Mouse (Mus musculus): ENCODE results near the gene 5330417C22Rik.

5330417C22Rik gene

GRCm38 (mm10) chr3:108413634-108414360 is 122.5 kb downstream of the 5330417C22Rik start:
- no peak for DNase-seq (ENCODE audit: low read depth, low spot score)

DNA sequence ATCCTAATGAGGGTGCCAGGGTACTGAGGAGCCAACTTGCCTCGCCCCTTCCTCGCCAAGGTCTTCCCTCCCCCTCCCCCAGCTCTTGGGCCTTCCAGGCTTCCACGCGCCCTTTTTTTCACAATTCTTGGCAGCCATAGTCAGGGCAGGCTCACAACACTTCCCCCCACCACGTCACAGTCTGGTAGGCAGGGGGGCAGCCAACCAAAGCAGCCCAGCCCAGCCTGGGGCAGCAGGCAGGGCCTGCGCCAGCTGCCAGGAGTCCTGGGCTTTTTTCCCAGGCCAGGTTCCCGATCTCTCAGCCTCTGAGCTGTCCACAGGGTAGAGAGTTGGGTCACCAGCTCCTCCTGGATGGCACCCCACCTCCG is 124.6 kb downstream of the 5330417C22Rik start:
- DNase-seq (ENCODE audit: low read depth, low spot score), result no peak

DNA sequence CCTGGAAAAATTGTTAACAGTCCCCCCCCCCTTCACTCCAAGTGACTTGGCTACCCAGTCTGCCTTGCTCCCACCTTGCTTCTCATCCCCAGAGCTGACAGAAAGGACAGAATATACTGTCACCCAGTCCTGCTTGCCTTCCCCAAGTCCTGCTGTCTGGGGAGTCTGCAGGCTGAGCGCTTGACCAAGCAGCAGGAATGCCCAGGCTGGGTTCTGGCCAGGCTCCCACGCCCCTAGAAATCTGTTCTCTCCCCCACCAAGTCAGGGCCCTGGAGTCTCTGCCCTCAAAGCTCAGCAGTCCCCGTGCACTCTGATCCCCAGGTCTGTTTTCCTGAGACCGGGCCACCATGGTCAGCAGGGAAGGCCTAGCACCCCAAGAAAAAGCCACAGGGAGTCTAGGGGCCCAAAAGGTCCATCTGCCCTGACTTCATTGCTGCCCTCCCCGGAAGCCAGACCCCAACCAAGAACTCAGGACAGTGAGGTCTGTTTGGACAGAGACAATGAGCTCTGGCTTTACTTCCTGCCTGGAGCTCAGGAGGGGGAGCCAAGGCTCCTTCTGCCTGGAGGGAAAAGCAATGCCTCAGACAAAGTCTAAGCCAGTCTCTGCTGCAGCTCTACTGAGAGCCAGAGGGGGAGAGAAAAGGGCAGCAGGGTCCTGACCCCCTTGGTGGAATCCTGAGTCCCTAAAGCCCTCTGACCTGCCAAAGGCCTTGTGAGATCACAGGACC is 125.1 kb downstream of the 5330417C22Rik start:
- no peak for DNase-seq (ENCODE audit: low read depth, low spot score)

- no peak for DNase-seq (ENCODE audit: low read depth, low spot score)
These were observed 126.0 kb downstream of the 5330417C22Rik start for GRCm38 (mm10) chr3:108410359-108410714.

DNA sequence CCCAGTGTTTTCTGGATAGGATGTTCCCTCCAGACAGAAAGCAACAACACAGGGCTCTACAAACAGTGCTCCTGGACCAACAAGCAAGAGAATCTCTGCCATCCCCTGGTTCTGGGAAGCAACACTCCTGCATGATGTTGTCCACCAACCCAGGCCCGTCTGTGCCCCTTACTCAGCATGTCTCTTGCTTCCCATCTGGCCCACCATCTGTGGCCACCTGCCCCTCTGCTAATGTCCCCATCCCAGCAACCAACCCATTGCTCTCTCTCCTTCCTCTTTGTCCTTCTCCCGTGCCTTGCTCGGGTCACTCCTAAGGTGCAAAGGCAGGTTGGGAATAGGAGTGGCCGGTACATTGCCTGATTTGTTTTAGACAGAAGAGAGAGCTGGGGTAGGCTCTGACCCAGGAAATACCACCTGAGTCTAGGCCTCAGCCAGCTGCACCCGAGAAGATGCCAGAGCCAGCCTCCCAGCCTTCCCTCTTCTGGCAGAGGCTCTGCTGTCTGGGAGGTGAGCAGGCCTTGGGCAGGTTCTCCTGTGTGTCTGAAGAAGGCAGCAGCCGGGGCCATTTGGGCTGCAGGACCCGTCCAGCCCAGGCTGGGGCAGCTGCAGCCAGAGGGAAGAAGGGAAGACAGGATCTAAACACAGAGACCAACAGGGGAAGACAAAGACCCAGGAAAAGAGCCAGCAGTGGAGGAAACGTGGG is 126.5 kb downstream of the 5330417C22Rik start:
- no peak for DNase-seq (ENCODE audit: low read depth, low spot score)

- DNase-seq (ENCODE audit: low read depth, low spot score), result no peak
These were observed 127.8 kb downstream of the 5330417C22Rik start for GRCm38 (mm10) chr3:108408517-108409008.

- DNase-seq (ENCODE audit: low read depth, low spot score), result no peak
These were observed 129.9 kb downstream of the 5330417C22Rik start for GRCm38 (mm10) chr3:108406306-108406885.
